Mouse (Mus musculus): Measurements from ENCODE around the gene Cox8c.

DNA sequence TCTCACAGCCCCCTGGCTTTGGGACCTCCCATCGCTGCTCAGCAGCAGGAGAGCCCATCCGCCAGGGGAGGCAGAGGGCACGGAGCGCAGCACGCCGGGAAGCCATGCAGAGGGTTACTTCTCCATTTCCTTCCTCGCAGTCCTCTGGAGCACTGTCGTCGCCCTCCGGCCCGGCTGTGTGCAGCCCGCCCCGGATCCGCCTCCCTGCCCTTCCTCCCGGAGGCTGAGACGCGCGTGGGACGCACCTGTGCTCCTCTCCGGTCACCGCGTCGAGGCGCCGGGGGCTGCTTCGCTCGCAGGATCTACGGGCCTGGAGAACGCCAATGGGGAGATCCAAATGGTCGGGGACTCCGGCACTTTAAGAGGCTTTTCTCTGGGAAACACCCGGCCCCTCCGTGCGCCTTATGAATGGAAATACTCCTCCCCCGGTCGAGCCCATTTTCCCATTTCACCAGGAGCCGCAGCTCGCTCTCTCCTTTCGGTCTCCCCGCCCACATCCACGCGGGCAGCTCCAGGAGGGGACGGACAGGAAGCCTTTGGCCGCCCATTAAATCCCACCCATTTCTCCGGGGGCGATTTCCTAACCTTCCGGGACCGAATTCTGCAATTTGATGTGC lies 49.8 kb downstream of the Cox8c start, which contains the start of gene Unc79:
- no peak for TF ChIP-seq ZC3H11A (IDR thresholded peaks at IDR 0.05; ENCODE audit: borderline replicate concordance, low read depth, low read length)
- TF ChIP-seq ZNF384 (IDR thresholded peaks at IDR 0.05; ENCODE audit: low read depth, low read length) = no peak
- no peak for TF ChIP-seq CHD2 (IDR thresholded peaks at IDR 0.05; ENCODE audit: low read depth, low read length)
